Mouse (Mus musculus) liver (tissue): ENCODE results near the gene Il34.

Experiments used
- DNase-seq: peaks from one replicate; pipeline ENCODE4 v3.0.0-alpha.2; 2020; ENCODE audit warnings: mixed read lengths

Gene Il34

GRCm38 (mm10) chr8:110731346-110731859 lies 74.3 kb downstream of the Il34 start:
- DNase-seq = no peak

GRCm38 (mm10) chr8:110726893-110727292 lies 78.8 kb downstream of the Il34 start:
- peak; percentile 57 for DNase-seq

GRCm38 (mm10) chr8:110725084-110725838 lies 80.5 kb downstream of the Il34 start:
- DNase-seq = no peak

GRCm38 (mm10) chr8:110724493-110724892 lies 81.2 kb downstream of the Il34 start:
- no peak for DNase-seq

GRCm38 (mm10) chr8:110722414-110723011 lies 83.2 kb downstream of the Il34 start:
- no peak for DNase-seq

GRCm38 (mm10) chr8:110721606-110722413 lies 83.9 kb downstream of the Il34 start:
- DNase-seq = no peak

- DNase-seq = peak; percentile 74
Observed at GRCm38 (mm10) chr8:110720685-110721598, 84.8 kb downstream of the Il34 start, which contains the start of gene Mtss1l. Gene Mtss1l, plus strand, starts transcription at chr8:110721476.

- DNase-seq = no peak
Observed at GRCm38 (mm10) chr8:110719898-110720653, 85.6 kb downstream of the Il34 start.

GRCm38 (mm10) chr8:110718969-110719670 lies 86.6 kb downstream of the Il34 start:
- DNase-seq = peak; percentile 47

- no peak for DNase-seq
Observed at GRCm38 (mm10) chr8:110718209-110718968, 87.3 kb downstream of the Il34 start.

GRCm38 (mm10) chr8:110717131-110717530 lies 88.6 kb downstream of the Il34 start:
- no peak for DNase-seq

GRCm38 (mm10) chr8:110716075-110716474 lies 89.6 kb downstream of the Il34 start:
- DNase-seq = no peak

GRCm38 (mm10) chr8:110714827-110715519 lies 90.8 kb downstream of the Il34 start:
- DNase-seq = no peak

GRCm38 (mm10) chr8:110713073-110713472 lies 92.7 kb downstream of the Il34 start:
- DNase-seq = no peak

- DNase-seq = no peak
Observed at GRCm38 (mm10) chr8:110711271-110711934, 94.3 kb downstream of the Il34 start.

- DNase-seq = no peak
Observed at GRCm38 (mm10) chr8:110710593-110710992, 95.1 kb downstream of the Il34 start.

- DNase-seq = no peak
Observed at GRCm38 (mm10) chr8:110708429-110708828, 97.3 kb downstream of the Il34 start.

- no peak for DNase-seq
Observed at GRCm38 (mm10) chr8:110706288-110706870, 99.3 kb downstream of the Il34 start.
